Mouse (Mus musculus) ES-E14 (cell line): Measurements from ENCODE around the gene Supt20.

Source experiments
- CHD2 ChIP-seq: IDR thresholded peaks from 2 replicates; pipeline ENCODE4 v1.6.1; 2014; ENCODE audit warnings: mild to moderate bottlenecking, low read depth, low read length, inconsistent platforms
- HCFC1 ChIP-seq: IDR thresholded peaks from 2 replicates; pipeline ENCODE4 v1.6.1; 2012; ENCODE audit warnings: low read length, inconsistent platforms, borderline replicate concordance; ENCODE audit not compliant: insufficient read depth
- MAFK ChIP-seq: IDR thresholded peaks from 2 replicates; pipeline ENCODE4 v1.6.1; 2014; ENCODE audit warnings: mild to moderate bottlenecking, low read depth, low read length, inconsistent platforms; ENCODE audit not compliant: insufficient read depth
- ZC3H11A ChIP-seq: IDR thresholded peaks from 2 replicates; pipeline ENCODE4 v1.6.1; 2012; ENCODE audit warnings: low read depth, mild to moderate bottlenecking, inconsistent platforms, low read length, borderline replicate concordance
- ZNF384 ChIP-seq: IDR thresholded peaks from 2 replicates; pipeline ENCODE4 v1.6.1; 2012; ENCODE audit warnings: low read depth, low read length, inconsistent platforms

- TF ChIP-seq CHD2 (no peak), ZNF384 (no peak), MAFK (no peak), ZC3H11A (no peak), HCFC1 (no peak)
These were observed 32.7 kb downstream of the Supt20 start for GRCm38 (mm10) chr3:54725344-54725743.
